Mouse (Mus musculus) cerebellum, adult 18-20 months (tissue): ENCODE measurements at regions not wholly inside any gene's neighbourhood (a gene's known extent, or its start where the extent isn't known, plus 50 kb on each side); places are given as distances from the start of the nearest gene placed in this dataset.

ENCODE experiments used
- DNase-seq, 2 experiments: peaks; one replicate each; pipeline ENCODE4 v3.0.0; 2021

- no peak for DNase-seq
These were observed 86.9 kb downstream of the Alx1 start for GRCm38 (mm10) chr10:102943156-102943555.

DNA sequence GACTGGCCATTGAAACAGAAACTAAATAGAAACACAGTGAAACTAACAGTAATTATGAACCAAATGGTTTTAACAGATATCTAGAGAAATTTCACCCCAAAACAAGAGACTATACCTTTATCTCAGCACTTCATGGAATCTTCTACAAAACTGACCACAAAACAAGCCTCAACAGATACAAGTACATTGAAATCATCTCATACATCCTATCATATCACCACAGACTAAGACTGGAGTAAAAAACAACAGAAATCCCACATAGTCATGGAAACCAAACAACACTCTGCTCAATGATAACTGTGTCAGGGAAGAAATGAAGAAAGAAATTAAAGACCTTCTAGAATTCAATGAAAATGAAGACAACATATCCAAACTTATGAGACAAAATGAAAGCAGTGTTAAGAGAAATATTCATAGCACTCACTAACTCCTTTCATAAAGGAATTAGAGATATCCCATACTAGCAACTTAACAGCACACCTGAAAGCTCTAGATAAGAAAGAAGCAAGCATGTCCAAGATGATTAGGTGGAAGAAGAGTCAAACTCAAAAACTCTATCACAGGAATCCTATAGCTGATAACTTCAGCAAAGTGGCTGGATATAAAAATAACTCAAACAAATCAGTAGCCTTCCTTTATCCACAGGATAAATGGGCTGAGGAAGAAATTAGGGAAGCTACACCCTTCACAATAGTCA, 89.0 kb downstream of the Alx1 start:
- DNase-seq: no peak

- no peak for DNase-seq
These were observed 98.6 kb downstream of the Alx1 start for GRCm38 (mm10) chr10:102931445-102931844.

DNA sequence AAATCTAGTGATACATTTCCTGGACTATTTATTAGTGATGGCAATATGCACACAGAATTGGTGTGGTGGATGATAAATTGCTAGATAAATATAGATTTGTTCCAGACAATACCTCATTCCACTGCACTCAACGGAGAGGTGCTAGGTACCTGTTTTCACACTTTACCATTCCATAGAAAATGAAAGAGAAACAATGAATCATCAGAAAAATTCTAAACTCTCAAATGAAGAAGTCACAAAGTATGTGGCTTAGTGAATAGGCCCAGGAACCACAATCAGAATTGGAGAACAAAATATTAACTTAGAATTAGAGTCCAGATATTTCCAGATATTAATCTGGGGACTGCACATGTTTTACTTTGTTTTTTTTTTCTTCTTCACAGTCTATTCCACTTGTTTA, 101.4 kb downstream of the Alx1 start:
- DNase-seq: no peak

DNA sequence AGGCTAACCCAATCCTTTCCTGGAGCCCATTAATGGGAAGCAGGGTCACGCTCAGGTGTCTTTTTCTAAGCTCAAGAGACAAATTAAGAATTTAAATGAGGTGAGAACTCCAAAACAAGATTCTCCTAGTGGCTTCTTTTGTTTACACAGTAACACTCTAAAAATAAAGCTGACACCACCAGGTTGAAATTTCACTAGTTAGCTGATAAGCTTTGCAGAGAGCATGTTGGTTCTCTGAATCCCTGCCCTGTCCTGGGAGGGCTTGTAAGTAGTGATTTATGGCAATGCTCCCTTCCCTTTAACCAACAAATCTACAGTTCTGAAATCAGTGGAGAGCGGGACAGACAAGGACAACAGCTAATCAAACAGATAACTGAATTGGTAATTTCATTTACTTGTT, 132.6 kb downstream of the Alx1 start:
- DNase-seq: no peak

- DNase-seq: no peak
These were observed 134.1 kb downstream of the Alx1 start for GRCm38 (mm10) chr10:102895952-102896351.

DNA sequence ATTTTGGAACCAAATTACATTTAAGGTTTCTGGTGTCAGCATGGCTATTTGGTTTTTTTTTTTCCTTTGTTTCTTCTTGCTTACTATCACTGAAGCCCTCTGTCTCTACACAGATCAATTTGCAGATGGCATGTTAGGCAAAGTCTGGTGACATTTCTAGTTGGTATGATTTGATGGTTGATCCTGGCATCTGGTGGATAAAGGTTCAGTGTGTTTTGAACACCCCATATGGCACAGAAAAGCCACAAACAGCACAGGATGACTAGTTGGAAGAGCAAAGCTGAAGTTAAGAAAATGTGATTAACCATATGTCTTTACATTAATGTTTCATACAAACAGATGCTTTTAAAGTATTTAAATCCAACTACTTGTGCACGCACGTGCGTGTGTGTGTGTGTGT, 137.6 kb downstream of the Alx1 start:
- no peak for DNase-seq

DNA sequence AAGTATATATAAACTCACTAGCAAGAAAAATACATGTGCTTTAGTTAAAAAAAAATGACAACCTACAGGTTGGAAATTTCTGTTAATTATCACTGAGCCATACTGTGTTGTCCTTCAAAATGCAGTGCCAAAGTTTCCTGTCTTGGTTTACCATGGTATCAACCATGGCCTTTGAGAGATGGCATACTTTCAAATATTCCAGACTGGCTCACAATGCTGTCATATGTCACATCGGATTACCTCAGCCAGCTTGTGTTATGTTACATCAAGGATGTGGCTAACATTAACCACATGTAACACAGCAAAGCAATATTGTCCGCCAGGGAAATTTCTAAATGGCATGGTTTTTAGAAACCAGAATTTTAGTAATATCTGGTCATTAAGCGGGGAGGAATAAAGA, 140.3 kb downstream of the Alx1 start:
- DNase-seq: no peak

- no peak for DNase-seq
These were observed 148.1 kb downstream of the Alx1 start for GRCm38 (mm10) chr10:102881824-102882438.

DNA sequence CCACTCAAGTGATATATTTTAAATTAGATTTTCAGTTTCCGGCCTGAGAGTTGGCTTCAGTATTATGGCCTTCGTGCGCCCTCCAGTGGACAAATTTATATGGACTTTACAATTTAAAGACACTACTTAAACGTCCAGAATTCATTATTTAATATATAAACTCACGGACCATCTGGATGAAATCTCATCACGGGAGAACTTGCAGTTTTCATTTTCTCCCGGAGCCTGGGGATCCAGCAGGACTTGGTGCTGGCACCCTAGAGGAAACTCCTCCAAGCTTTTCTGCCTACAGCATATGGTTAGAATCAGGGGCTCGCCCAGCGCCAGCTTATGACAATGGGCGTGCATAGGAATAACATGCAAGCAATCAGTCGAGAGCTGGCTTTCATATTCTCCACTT, 152.0 kb downstream of the Alx1 start:
- peak in 1 of 2 experiments; percentile 7 for DNase-seq

GRCm38 (mm10) chr10:102876946-102877345, 153.1 kb downstream of the Alx1 start:
- DNase-seq: no peak

DNA sequence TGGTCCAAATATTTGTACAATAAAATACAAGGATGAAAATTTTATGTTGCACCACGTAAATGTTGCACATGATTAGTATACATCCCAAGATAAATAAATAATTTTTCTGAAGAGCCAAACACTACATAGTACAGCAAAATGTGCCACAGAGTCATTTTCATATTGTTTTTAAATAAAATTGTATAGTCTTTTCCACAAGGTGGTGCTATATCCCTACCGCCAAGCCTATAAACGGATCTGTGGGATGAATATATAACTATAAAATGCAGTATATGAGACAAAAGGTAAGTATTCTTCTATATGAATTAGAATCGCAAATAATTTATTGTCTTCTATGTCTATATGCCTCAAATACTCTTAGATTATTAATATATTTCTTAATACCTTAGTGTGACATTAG, 163.1 kb downstream of the Alx1 start:
- DNase-seq: no peak

GRCm38 (mm10) chr10:102836567-102837224, 193.3 kb downstream of the Alx1 start:
- no peak for DNase-seq

DNA sequence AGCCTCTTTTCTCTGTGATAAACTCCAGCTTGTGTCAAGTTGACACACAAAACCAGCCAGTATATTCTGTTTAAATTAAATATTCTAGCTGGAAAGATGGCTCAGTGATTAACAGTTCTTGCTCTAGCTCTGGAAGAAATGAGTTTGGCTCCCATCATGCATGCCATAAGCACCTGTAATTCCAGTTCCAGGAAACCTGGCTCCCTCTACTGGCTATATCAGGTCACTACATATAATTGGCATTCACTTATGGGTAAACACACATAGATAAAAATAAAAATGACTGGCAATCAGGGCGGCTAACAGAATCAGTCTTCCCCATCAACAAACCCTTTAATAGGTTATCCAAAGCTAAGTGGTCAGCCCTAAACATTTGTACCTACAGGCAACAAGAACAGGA, 194.2 kb downstream of the Alx1 start:
- no peak for DNase-seq

- no peak for DNase-seq
These were observed 200.4 kb downstream of the Alx1 start for GRCm38 (mm10) chr10:102829606-102830005.

- DNase-seq: no peak
These were observed 206.6 kb downstream of the Alx1 start for GRCm38 (mm10) chr10:102823434-102823833.

GRCm38 (mm10) chr10:102801391-102801790, 228.6 kb downstream of the Alx1 start:
- DNase-seq: no peak

GRCm38 (mm10) chr10:102779243-102779642, 250.8 kb downstream of the Alx1 start:
- DNase-seq: no peak

GRCm38 (mm10) chr10:102763696-102764095, 251.7 kb downstream of the Rassf9 start:
- DNase-seq: no peak

DNA sequence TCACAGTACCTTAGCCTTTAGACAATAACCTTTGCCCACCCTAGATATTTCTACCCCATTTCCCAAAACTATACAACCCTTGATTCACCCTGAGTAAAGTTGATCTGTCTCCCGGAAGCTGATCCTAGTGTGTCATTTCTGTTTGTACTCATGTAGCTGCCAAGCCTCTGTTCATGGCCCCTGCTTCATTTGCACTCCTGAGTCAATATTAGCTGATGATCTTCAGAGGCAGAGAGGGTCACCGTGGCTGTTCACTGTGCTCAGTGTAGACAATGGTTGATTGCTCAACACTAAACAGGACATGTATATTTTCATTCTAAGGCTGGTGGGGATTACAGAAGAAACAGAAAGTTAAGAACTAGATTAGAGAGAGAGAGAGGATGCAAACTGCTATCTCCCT, 250.4 kb downstream of the Rassf9 start:
- DNase-seq: no peak

DNA sequence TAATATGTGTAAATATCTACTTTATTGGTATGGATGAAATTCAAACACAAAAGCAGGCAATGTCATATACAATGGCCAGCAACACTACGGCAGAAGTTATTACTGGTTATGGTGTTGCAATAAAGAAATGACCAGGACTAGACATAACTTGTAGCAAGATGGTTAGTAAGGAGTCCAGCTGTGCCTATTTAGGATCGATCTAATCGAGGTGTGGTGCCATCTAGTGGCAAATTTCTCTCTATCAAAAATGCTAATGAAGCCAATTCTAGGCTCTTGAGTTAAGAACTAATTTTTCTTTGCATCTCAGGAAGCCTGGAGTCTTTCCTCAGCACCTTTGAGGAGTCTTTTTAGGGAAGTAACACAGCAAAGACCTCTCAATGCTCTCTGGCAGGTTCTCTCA, 223.2 kb downstream of the Rassf9 start:
- no peak for DNase-seq

DNA sequence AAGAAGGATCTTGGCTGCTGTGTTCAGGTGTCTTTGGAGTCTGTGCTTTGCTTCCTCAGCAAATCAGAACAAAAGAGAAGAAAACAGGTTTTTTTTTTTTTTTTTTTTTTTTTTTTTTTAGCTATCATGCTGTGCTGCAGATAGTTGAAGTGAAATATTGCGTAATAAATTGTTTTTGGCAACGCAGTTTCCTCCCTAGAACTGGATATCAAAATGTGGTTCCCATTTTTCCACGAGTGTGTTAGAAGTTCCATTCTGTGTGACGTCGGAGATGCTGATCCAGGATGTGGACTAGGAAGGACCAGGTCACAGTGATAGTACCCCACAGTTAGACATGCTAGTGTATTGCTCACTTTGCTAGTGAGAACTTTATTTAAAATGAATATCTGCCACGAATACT, 220.4 kb downstream of the Rassf9 start:
- no peak for DNase-seq

- no peak for DNase-seq
These were observed 200.2 kb downstream of the Rassf9 start for GRCm38 (mm10) chr10:102712263-102712662.

DNA sequence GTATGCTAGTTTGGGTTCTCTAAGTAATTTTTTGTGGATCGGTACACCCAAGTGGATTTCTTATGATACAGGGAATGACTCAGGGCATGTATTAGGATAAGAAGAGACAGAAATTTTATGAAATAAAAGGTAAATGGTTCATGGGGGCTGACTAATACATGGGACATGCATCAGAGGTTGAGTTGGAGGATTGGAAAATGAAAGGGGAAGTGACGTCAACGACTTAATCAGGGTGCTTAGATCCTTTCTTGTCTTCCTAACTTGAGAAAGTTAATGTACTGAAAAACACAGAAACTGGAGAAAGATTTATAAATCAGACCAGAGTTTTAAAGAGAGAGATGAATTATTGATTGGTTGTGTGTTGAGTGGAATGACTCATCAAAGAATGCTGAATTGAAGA, 193.8 kb downstream of the Rassf9 start:
- no peak for DNase-seq
